Mouse (Mus musculus) hindbrain, postnatal 0 days (tissue): ENCODE data around the gene Olfr462. TPM values are rescaled to one million over a fixed set of nuclear protein-coding genes. Genes with fewer than 3 reads are reported as not detected.

ENCODE experiments used
- ATAC-seq: fragments of 200-750 bp; cut with Nextera tagmentation; 2 replicates; pipeline ENCODE4 v1.8.0; 2017; ENCODE audit warnings: mild to moderate bottlenecking, moderate TSS enrichment, moderate library complexity
- DNase-seq: peaks from one replicate; pipeline ENCODE4 v3.0.0-alpha.2; 2015; ENCODE audit warnings: low spot score
- H3K27ac ChIP-seq: fragments of 300-500 bp; sonication (generic); 2 replicates; pipeline ENCODE4 v1.5.1; 2014; ENCODE audit warnings: mild to moderate bottlenecking
- H3K27me3 ChIP-seq: fragments of 300-500 bp; sonication (generic); 2 replicates; pipeline ENCODE4 v1.6.1; 2014; ENCODE audit warnings: low read length, mixed read lengths; ENCODE audit not compliant: insufficient read depth
- H3K36me3 ChIP-seq: fragments of 300-500 bp; sonication (generic); 2 replicates; pipeline ENCODE4 v1.6.1; 2014; ENCODE audit warnings: low read length, mixed read lengths; ENCODE audit not compliant: insufficient read depth
- H3K4me1 ChIP-seq: fragments of 300-500 bp; sonication (generic); 2 replicates; pipeline ENCODE4 v1.6.1; 2014; ENCODE audit warnings: antibody characterized with exemption, low read length, mixed read lengths; ENCODE audit not compliant: insufficient read depth
- H3K4me2 ChIP-seq: fragments of 300-500 bp; sonication (generic); 2 replicates; pipeline ENCODE4 v1.6.1; 2014; ENCODE audit warnings: low read depth, mild to moderate bottlenecking, low read length, moderate library complexity, mixed read lengths
- H3K4me3 ChIP-seq: fragments of 300-500 bp; sonication (generic); 2 replicates; pipeline ENCODE4 v1.5.1; 2014; ENCODE audit warnings: low read length
- H3K9ac ChIP-seq: fragments of 300-500 bp; sonication (generic); replicated peaks from 2 replicates; pipeline ENCODE4 v1.6.1; 2014; ENCODE audit warnings: mild to moderate bottlenecking, low read length, moderate library complexity, mixed read lengths
- H3K9me3 ChIP-seq: fragments of 300-500 bp; sonication (generic); 2 replicates; pipeline ENCODE4 v1.6.1; 2016; ENCODE audit warnings: low read length, mixed read lengths
- CTCF ChIP-seq: IDR thresholded peaks from 2 replicates; pipeline ENCODE4 v1.5.1; 2016; ENCODE audit warnings: antibody characterized with exemption, control low read depth, low read depth
- WGBS: fragments of 180-500 bp; shearing (Covaris S2); extraction: QIAGEN DNeasy Blood & Tissue Kit; methylation state at CpG from one replicate; pipeline ENCODE4 v1.1.7; 2014; 5-methylcytosine and 5-hydroxymethylcytosine counted together
- polyA plus RNA-seq: library from polyadenylated mRNA; unstranded; fragments of >200 nt; fragmentation: Nextera tagmentation; extraction: Ambion mirVana; gene quantifications from 2 replicates; pipeline ENCODE4 v1.2.1, GENCODE M21; 2015
- total RNA-seq: library from RNA; depleted of rRNA; stranded (reverse); fragments of >200 nt; gene quantifications from 2 replicates; pipeline ENCODE4 v1.2.3, GENCODE M21; 2014; rRNA removed

The Olfr462 gene
- total and polyA plus RNA-seq, 2 experiments from 2014 or later = not detected

DNA sequence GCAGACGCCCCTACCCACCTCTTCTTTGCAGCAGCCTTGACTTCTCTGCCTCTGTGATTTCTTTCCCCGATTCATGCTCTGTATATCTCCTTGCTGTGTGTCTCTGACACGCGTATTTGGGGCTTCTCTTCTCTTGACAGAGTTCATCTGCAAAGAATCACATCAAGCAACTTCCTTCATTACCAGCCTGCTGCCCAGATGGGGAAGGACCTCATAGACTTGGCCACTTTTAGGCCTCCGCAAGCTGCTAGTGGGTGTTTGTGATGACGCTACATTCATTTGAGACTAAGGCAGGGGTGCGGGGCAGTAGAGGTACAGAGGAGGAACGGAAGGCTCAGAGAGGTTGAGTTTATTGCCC lies 38.5 kb downstream of the Olfr462 start:
- DNase-seq (peak; percentile 7), ATAC-seq (peak; percentile 57; the same call in 1 of the 2 replicates)
- peak overlapping the region; percentile 44 for H3K9ac ChIP-seq
- peak overlapping the region; percentile 83 for H3K27ac ChIP-seq
- H3K4me3 ChIP-seq = peak overlapping the region; percentile 48
- H3K27me3 ChIP-seq = no peaks in the 10 kb centered on the region
- no peak for TF ChIP-seq CTCF
- no peaks in the 10 kb centered on the region for H3K9me3 ChIP-seq
- no peaks in the 10 kb centered on the region for H3K4me1 ChIP-seq
- H3K4me2 ChIP-seq = peak overlapping the region; percentile 94
- WGBS = 28% methylated on average over 8 of the region's 8 CpGs
- no peaks in the 10 kb centered on the region; the same call in none of the 2 replicates for H3K36me3 ChIP-seq

DNA sequence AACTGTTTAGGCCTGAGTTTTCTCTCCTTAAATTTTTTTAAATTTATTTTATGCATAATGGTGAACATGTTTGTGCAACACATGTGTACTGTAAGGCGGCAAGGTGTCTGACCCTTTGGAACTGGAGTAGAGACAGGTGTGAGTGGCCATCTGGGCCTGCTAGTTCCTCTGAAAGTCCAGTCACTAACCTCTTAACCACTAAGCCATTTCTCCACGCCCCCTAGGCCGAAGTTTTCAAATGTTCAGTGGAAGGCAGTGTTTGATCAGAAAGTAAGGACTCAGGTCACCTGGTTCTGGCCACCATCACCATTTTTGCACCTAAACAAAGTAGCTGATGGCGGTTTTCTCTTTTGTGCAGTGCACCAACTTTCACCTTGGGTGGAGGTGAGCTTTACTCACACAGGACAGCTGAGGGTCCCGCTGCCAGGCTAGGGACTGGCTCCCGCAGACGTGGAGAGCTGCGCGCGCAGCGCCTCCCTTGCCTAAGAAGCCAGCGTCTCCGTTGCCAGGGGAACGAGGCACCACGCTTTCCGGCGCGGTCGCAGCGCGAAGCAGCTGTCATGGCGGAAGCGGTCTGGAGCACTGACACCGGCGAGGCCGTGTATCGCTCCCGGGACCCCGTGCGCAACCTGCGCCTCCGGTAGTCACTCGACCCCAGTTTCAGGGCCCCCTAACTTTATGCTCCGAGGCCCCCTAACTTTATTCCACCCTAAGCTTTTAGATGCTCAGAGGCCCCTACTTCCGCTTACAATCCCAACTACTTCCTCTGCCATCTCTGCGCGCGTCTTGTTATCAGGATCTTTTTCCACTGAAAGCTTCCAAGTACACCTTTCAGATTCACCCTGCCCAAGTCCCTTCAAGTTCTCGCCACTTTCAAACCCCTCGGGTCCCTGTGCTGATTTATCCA lies 39.1 kb downstream of the Olfr462 start, which contains the start of gene Mks1:
TSS of gene Mks1 (plus strand) at position 526 of the 907 bp plus-strand sequence.
- H3K27ac ChIP-seq = peak within 1 kb of the TSS; percentile 83
- peak within 1 kb of the TSS; percentile 94 for H3K4me2 ChIP-seq
- peak; percentile 96 for ATAC-seq
- no peaks in the 10 kb centered on the region for H3K4me1 ChIP-seq
- 0 out of 2 replicates have a peak, but pooled peaks have one; percentile 3 for TF ChIP-seq CTCF
- no peaks in the 10 kb centered on the region for H3K9me3 ChIP-seq
- H3K36me3 ChIP-seq = no peaks in the 10 kb centered on the region
- peak; percentile 97 for DNase-seq
- no peaks in the 10 kb centered on the region for H3K27me3 ChIP-seq
- 5% methylated on average over 40 of the region's 40 CpGs for WGBS
- H3K4me3 ChIP-seq = peak within 1 kb of the TSS; percentile 48
- H3K9ac ChIP-seq = peak within 1 kb of the TSS; percentile 44

DNA sequence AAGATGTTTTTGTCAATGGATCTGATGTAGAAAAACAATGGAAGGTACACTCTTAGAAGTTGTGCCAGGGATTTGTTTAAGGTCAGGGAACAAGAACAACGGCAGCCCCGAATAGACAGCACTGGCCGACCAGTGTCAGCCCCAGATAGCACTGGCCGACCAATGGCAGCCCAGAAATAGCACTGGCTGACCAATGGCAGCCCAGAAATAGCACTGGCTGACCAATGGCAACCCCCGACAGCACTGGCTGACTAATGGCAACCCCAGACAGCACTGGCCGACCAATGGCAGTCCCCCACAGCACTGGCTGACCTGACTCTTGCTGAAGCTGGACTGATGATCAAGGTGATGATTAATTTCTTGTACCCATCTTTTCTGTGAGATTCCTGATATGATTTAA lies 44.2 kb downstream of the Olfr462 start:
- H3K4me1 ChIP-seq = no peaks in the 10 kb centered on the region
- no peak overlapping the region for H3K4me3 ChIP-seq
- WGBS = 64% methylated on average over 6 of the region's 6 CpGs
- H3K4me2 ChIP-seq = no peak overlapping the region
- no peaks in the 10 kb centered on the region for H3K9me3 ChIP-seq
- H3K9ac ChIP-seq = no peak overlapping the region
- TF ChIP-seq CTCF = no peak
- no peak overlapping the region for H3K27ac ChIP-seq
- ATAC-seq (no peak), DNase-seq (peak; percentile 7)
- H3K27me3 ChIP-seq = no peaks in the 10 kb centered on the region
- no peaks in the 10 kb centered on the region for H3K36me3 ChIP-seq

DNA sequence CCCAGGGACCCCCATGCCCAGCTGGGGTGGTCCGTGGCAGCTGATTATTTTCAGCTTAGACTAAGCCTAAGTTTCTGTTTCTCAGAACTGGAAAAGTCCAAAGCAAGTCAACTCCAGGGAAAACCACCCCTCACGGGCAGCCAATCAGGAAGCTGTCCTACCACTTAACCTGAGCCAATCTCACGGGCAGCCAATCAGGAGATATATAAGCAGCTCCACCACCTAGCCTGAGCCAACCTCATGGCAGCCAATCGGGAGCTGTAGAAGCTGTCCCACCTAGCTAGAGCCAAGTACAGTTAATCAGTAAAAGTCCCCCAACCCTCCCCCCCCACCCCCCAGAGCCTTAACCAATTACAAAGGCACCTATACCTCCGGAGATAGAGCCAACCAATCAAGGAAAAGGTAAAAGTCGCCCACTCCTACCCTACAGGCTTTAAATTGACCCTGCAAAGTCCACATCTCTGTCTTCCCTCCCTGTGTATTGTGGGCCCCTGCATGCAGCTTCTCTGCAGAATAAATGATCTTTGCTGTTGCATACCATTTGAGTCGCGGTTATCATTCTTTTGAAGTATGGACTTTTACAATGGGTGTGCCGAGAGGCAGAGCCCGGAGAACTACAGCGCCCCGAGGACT lies 45.0 kb downstream of the Olfr462 start:
- H3K4me3 ChIP-seq = no peak overlapping the region
- 76% methylated on average over 12 of the region's 12 CpGs for WGBS
- H3K4me1 ChIP-seq = no peaks in the 10 kb centered on the region
- H3K9ac ChIP-seq = no peak overlapping the region
- H3K27ac ChIP-seq = no peak overlapping the region
- H3K4me2 ChIP-seq = no peak overlapping the region
- DNase-seq = no peak
- H3K36me3 ChIP-seq = no peaks in the 10 kb centered on the region
- H3K9me3 ChIP-seq = no peaks in the 10 kb centered on the region
- no peaks in the 10 kb centered on the region for H3K27me3 ChIP-seq
- no peak for ATAC-seq
- no peak for TF ChIP-seq CTCF

DNA sequence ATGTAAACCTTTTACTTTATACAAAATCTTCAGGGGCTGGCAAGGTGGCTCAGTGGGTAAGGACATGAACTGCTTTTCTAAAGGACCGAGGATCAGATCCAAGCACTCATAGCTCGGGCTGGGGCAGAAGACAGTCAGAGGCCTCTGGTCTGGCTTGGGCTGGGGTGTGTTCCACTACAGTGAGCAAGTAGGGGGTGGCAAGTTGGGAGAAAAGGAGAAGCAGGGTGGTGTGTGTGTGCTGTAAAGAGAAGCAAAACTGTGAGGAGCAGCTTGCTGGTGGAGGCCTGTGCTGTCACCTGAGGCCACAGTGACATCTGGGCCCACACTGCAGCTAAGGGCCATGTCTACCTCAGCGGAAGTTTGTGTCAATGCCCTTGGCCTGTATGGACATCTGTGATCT lies 50.6 kb downstream of the Olfr462 start:
- no peak for TF ChIP-seq CTCF
- H3K9ac ChIP-seq = no peak overlapping the region
- H3K4me3 ChIP-seq = no peak overlapping the region
- WGBS = 92% methylated on average over 3 of the region's 3 CpGs
- no peaks in the 10 kb centered on the region for H3K9me3 ChIP-seq
- no peaks in the 10 kb centered on the region for H3K36me3 ChIP-seq
- H3K4me2 ChIP-seq = no peak overlapping the region
- DNase-seq (no peak), ATAC-seq (no peak)
- no peaks in the 10 kb centered on the region for H3K27me3 ChIP-seq
- no peak overlapping the region for H3K27ac ChIP-seq
- no peaks in the 10 kb centered on the region for H3K4me1 ChIP-seq

DNA sequence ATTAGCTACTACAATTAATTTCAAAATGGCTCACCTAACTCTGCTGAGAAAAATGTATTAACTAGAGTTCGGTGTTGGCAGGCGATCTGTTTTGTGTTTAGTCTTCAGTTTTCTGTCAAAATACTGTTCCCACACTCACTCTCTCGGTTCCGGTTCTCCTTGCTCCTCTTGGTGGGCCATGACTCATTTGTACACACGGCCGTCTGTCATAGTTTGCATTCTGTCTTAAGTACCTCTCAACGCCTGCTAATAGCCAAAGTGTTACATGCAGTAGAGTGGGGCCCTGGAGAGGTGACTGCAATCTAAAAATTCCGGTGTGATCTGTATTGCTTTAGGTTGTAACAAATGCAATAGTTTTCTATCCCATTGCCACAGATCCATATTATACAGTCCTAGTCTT lies 51.4 kb downstream of the Olfr462 start:
- no peak overlapping the region for H3K4me2 ChIP-seq
- H3K27me3 ChIP-seq = no peaks in the 10 kb centered on the region
- H3K4me1 ChIP-seq = no peaks in the 10 kb centered on the region
- ATAC-seq (no peak), DNase-seq (no peak)
- H3K9ac ChIP-seq = no peak overlapping the region
- no peak overlapping the region for H3K27ac ChIP-seq
- TF ChIP-seq CTCF = no peak
- no peaks in the 10 kb centered on the region for H3K9me3 ChIP-seq
- no peaks in the 10 kb centered on the region for H3K36me3 ChIP-seq
- 90% methylated on average over 8 of the region's 8 CpGs for WGBS
- no peak overlapping the region for H3K4me3 ChIP-seq

Other genes starting within 250 kb of the Olfr462 start
- gene Rnf43, start 229.5 kb downstream of the Olfr462 start, total RNA-seq = 0.90 and 10.7 TPM in 2 replicates
- gene Rnf43, start 229.5 kb downstream of the Olfr462 start, polyA plus RNA-seq = 0.85 and 1.8 TPM in 2 replicates
- 60.7 and 63.5 TPM in 2 replicates for gene Supt4a, start 154.7 kb downstream of the Olfr462 start, total RNA-seq
- 125 and 135 TPM in 2 replicates for gene Supt4a, start 154.7 kb downstream of the Olfr462 start, polyA plus RNA-seq
- 103 and 137 TPM in 2 replicates for gene Tspoap1, start 131.7 kb downstream of the Olfr462 start, total RNA-seq
- 33.2 and 35.6 TPM in 2 replicates for gene Tspoap1, start 131.7 kb downstream of the Olfr462 start, polyA plus RNA-seq
- gene Mpo, start 98.7 kb downstream of the Olfr462 start, total RNA-seq = 0.37 TPM in 1 of 2 replicates, not detected in the other
- 0.10 and 0.55 TPM in 2 replicates for gene Mpo, start 98.7 kb downstream of the Olfr462 start, polyA plus RNA-seq
- gene Lpo, start 64.0 kb downstream of the Olfr462 start, total RNA-seq = 3.4 and 4.9 TPM in 2 replicates
- 3.3 and 4.3 TPM in 2 replicates for gene Lpo, start 64.0 kb downstream of the Olfr462 start, polyA plus RNA-seq
- gene Mks1, start 39.1 kb downstream of the Olfr462 start, total RNA-seq = 10.2 and 17.4 TPM in 2 replicates
- gene Mks1, start 39.1 kb downstream of the Olfr462 start, polyA plus RNA-seq = 8.0 and 8.4 TPM in 2 replicates
- 0.68 and 0.89 TPM in 2 replicates for gene Epx, start 16.7 kb downstream of the Olfr462 start, total RNA-seq
- 1.6 and 2.2 TPM in 2 replicates for gene Epx, start 16.7 kb downstream of the Olfr462 start, polyA plus RNA-seq
- gene Olfr463, start 5.1 kb upstream of the Olfr462 start, total RNA-seq = not detected in 2 replicates
- gene Olfr463, start 5.1 kb upstream of the Olfr462 start, polyA plus RNA-seq = not detected in 2 replicates
- 0.29 and 0.37 TPM in 2 replicates for gene Olfr464, start 28.7 kb upstream of the Olfr462 start, total RNA-seq
- gene Olfr464, start 28.7 kb upstream of the Olfr462 start, polyA plus RNA-seq = 0.16 TPM in 1 of 2 replicates, not detected in the other
- gene Dynll2, start 95.3 kb upstream of the Olfr462 start, total RNA-seq = 51.3 and 62.1 TPM in 2 replicates
- gene Dynll2, start 95.3 kb upstream of the Olfr462 start, polyA plus RNA-seq = 59.7 and 60.5 TPM in 2 replicates
- gene Srsf1, start 155.1 kb upstream of the Olfr462 start, total RNA-seq = 277 and 332 TPM in 2 replicates
- gene Srsf1, start 155.1 kb upstream of the Olfr462 start, polyA plus RNA-seq = 124 and 130 TPM in 2 replicates
- 32.7 and 33.5 TPM in 2 replicates for gene Vezf1, start 176.0 kb upstream of the Olfr462 start, total RNA-seq
- gene Vezf1, start 176.0 kb upstream of the Olfr462 start, polyA plus RNA-seq = 29.2 and 31.9 TPM in 2 replicates
- gene Cuedc1, start 205.8 kb upstream of the Olfr462 start, total RNA-seq = 33.6 and 44.6 TPM in 2 replicates
- gene Cuedc1, start 205.8 kb upstream of the Olfr462 start, polyA plus RNA-seq = 35.8 and 40.9 TPM in 2 replicates